ENCODE assay signal across 10 mouse cellular contexts in the genomic region with DNA sequence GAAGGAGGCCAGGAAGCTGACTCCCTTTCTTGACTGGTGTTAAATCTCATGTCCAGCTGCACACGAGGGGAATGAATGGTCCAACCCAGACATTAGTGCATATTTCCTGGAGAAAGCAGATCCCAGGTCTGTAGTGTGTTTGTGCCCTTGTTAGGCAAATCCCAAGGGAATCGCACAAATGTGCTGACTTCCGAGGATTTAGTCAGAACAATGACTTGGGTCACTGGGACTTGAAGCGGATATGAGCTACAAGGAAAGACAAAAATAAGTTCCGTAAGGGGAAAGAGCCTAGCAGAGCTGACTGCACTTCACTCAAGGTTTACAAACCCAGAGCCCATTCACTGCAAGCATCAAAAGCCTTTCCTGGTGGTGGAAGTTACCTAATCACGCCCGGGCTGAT.
DNase-seq lines count a peak whose midpoint lies in the region; ATAC-seq and TF ChIP-seq lines count a peak whose summit lies in the region.
"Had no signal": no experiment of that assay in that cellular context is flagged by ENCODE, and none has a peak within 500 bp of the region (broad histone marks: within the 10 kb centered on the region; RNA-seq: fewer than 3 reads in every experiment).

No protein-coding gene starts in this region.

- TF ChIP-seq CTCF in left cerebral cortex, adult 2 months (IDR thresholded peaks at IDR 0.05) = no peak

- H3K4me2 ChIP-seq in kidney, embryonic 15.5 days = no peak overlapping the region
- no peak overlapping the region for H3K4me2 ChIP-seq in forebrain, embryonic 16.5 days (ENCODE audit: low read length)

- ATAC-seq in kidney, embryonic 15.5 days (replicated peaks; ENCODE audit: low FRiP score) = no peak
- no peak for ATAC-seq in forebrain, embryonic 16.5 days

- intact Hi-C loops in left cerebral cortex, adult 2 months (cut with DNase I) = no loop called here
- intact Hi-C loops in left cerebral cortex, postnatal 14 days (cut with DNase I) = no loop called here
- intact Hi-C loops in left cerebral cortex, postnatal 25 days (cut with DNase I) = loop anchor here (5.0 kb wide), 1 partner anchor 153 kb away; no protein-coding TSS in a partner anchor

- H3K27ac ChIP-seq in left cerebral cortex, adult 2 months = peak overlapping the region; percentile 66; the same call in 1 of the 2 replicates
- peak overlapping the region; percentile 76 for H3K27ac ChIP-seq in kidney, embryonic 15.5 days
- H3K27ac ChIP-seq in forebrain, embryonic 16.5 days (ENCODE audit: low read length) = no peak overlapping the region

- no peaks in the 10 kb centered on the region for H3K9me3 ChIP-seq in kidney, embryonic 15.5 days (replicated peaks)
- no peaks in the 10 kb centered on the region for H3K9me3 ChIP-seq in forebrain, embryonic 16.5 days (ENCODE audit: control insufficient read depth, low read length)

- H3K9ac ChIP-seq in kidney, embryonic 15.5 days = no peak overlapping the region
- H3K9ac ChIP-seq in forebrain, embryonic 16.5 days (replicated peaks; ENCODE audit: low read depth, low read length) = no peak overlapping the region

- no peak overlapping the region for H3K4me3 ChIP-seq in left cerebral cortex, adult 2 months
- H3K4me3 ChIP-seq in kidney, embryonic 15.5 days (replicated peaks) = no peak overlapping the region
- no peak overlapping the region for H3K4me3 ChIP-seq in forebrain, embryonic 16.5 days (replicated peaks; ENCODE audit: low read length)
- H3K4me3 ChIP-seq: myocyte had no signal

- H3K36me3 ChIP-seq in kidney, embryonic 15.5 days = no peaks in the 10 kb centered on the region
- H3K36me3 ChIP-seq in forebrain, embryonic 16.5 days (ENCODE audit: control insufficient read depth, insufficient read depth) = no peaks in the 10 kb centered on the region

- no peak for DNase-seq in left cerebral cortex, adult 2 months (ENCODE audit: extremely low spot score in 1 of 2, low spot score in 2 of 2)
- no peak for DNase-seq in left cerebral cortex, postnatal 14 days (ENCODE audit: low spot score in 2 of 2)
- peak; percentile 87 for DNase-seq in heart, adult 8-10 months (ENCODE audit: low spot score)
- DNase-seq in lung, postnatal 36 days = peak; percentile 64
- no peak for DNase-seq in left cerebral cortex, postnatal 25 days (ENCODE audit: low spot score in 2 of 2)
- no peak for DNase-seq in frontal cortex, postnatal 10 days (ENCODE audit: low spot score in 2 of 2)
- DNase-seq: cerebellum, adult 18-20 months had no signal

- no peaks in the 10 kb centered on the region for H3K27me3 ChIP-seq in kidney, embryonic 15.5 days
- no peaks in the 10 kb centered on the region; the same call in 1 of the 2 replicates for H3K27me3 ChIP-seq in forebrain, embryonic 16.5 days (replicated peaks; ENCODE audit: control insufficient read depth, insufficient read depth, low read length)

- 61% methylated on average over 7 of the region's 7 CpGs for WGBS in kidney, embryonic 15.5 days
- 85% methylated on average over 7 of the region's 7 CpGs for WGBS in forebrain, embryonic 16.5 days

- H3K4me1 ChIP-seq in kidney, embryonic 15.5 days = peaks cover 37% of the 10 kb centered on the region
- peaks cover 7% of the 10 kb centered on the region; the same call in 1 of the 2 replicates for H3K4me1 ChIP-seq in forebrain, embryonic 16.5 days (replicated peaks; ENCODE audit: control insufficient read depth, insufficient read depth, low read length)

Comparison
In these comparisons a context has a peak if more than half of its experiments do, and no peak if none do; other contexts are left out.
1. DNase-seq: peak in heart, adult 8-10 months (single experiment) and lung, postnatal 36 days (single experiment); none in left cerebral cortex, adult 2 months (0 of 2), left cerebral cortex, postnatal 14 days (0 of 2), left cerebral cortex, postnatal 25 days (0 of 2) and frontal cortex, postnatal 10 days (0 of 2).